Mouse (Mus musculus) olfactory bulb, adult 2 months (tissue): Measurements from ENCODE around the gene Rhbdl3.

Source experiments
- CTCF ChIP-seq: fragments of 200-500 bp; IDR thresholded peaks from 2 replicates; pipeline ENCODE4 v1.5.1; 2012; ENCODE audit warnings: low read depth, mild to moderate bottlenecking, low read length, moderate library complexity; ENCODE audit not compliant: insufficient read depth
- POLR2A ChIP-seq: fragments of 200-500 bp; IDR thresholded peaks from 2 replicates; pipeline ENCODE4 v1.6.1; 2012; ENCODE audit warnings: mild to moderate bottlenecking, low read depth, low read length, moderate library complexity; ENCODE audit not compliant: insufficient read depth

DNA sequence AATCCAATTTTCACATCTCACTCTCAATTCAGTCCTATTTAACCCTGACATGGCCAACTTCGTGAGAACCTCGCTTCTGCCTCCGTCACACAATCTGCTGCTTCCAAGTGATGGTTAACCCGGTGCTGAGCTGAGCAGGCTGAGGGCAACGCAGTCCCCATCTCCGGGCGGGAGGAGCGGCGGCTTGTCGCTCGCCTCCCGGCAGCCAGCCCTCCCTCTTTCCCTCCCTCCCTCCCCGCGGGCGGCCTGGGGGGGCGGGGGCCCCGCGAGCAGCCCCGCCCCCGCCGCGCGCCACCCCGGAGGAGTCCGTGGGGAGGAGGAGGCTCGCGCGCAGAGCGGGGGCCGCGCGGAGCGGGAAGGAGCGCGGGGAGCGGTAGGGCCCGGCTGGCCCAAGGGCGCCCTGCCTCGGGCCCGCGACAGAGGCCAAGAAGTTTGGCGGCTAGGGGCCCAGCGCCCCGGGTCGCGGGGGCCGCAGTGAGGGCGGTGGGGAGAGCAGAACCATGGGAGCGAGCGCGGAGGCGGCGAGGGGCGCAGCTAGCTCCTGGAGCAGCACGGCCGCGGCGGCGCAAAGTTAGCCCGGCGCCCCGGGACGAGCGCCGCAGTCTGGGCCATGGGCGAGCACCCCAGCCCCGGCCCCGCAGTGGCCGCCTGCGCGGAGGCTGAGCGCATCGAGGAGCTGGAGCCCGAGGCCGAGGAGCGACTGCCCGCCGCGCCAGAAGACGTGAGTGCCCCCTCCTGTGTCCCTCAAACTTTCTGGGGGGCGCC, at the start of gene Rhbdl3:
- TF ChIP-seq CTCF = no peak
- TF ChIP-seq POLR2A = peak; percentile 47; the same call in 1 of the 2 replicates
